Comparison of ENCODE assay signal across 31 mouse cellular contexts in the genomic region with DNA sequence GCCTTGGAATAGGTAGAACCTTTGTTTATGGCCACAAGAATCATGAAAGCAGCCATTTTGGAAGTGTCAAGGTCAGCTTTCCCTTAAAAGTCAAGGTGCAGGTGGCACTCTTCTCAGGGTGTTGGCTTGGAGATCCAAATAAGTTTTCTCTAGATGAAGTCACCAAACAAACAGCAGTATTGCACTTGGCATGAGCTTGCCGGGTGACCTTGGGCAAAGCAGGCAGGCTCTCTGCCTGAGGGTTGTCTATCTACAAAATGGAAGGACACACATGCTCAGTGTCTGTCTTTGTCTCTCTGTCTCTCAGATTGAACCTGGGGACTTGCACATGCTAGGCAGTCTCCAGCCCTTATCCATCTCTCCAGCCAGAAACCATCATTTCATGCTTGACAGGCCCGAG. TPM values are rescaled to one million over a fixed set of nuclear protein-coding genes. Genes with fewer than 3 reads are reported as not detected.
"Had no signal": no experiment of that assay in that cellular context is flagged by ENCODE, and none has a peak within 500 bp of the region (broad histone marks: within the 10 kb centered on the region; RNA-seq: fewer than 3 reads in every experiment).

No protein-coding gene starts in this region.

- H3K4me2 ChIP-seq: limb, embryonic 12.5 days; limb, embryonic 15.5 days; liver, embryonic 13.5 days; midbrain, embryonic 13.5 days; neural tube, embryonic 13.5 days had no signal

- H3K36me3 ChIP-seq: limb, embryonic 12.5 days; limb, embryonic 15.5 days; liver, embryonic 13.5 days; midbrain, embryonic 13.5 days; neural tube, embryonic 13.5 days had no signal

- H3K27me3 ChIP-seq: limb, embryonic 12.5 days; limb, embryonic 15.5 days; liver, embryonic 13.5 days; midbrain, embryonic 13.5 days; neural tube, embryonic 13.5 days had no signal

- ATAC-seq: midbrain, embryonic 13.5 days; midbrain, embryonic 16.5 days had no signal

- DNase-seq: kidney, adult 11 months; kidney, adult 8-10 months; kidney, postnatal 14 days; kidney, postnatal 4 days; left cerebral cortex, postnatal 4 days; liver, embryonic 13.5 days; lung, adult 2 months; lung, postnatal 14 days; right cerebral cortex, adult 18-20 months; right cerebral cortex, postnatal 14 days; right cerebral cortex, postnatal 4 days; thymus, adult 2 months; thymus, postnatal 14 days had no signal

- H3K4me3 ChIP-seq: limb, embryonic 12.5 days; limb, embryonic 15.5 days; liver, embryonic 13.5 days; midbrain, embryonic 13.5 days; myocyte; neural tube, embryonic 13.5 days had no signal

- H3K9me3 ChIP-seq: limb, embryonic 12.5 days; limb, embryonic 15.5 days; liver, embryonic 13.5 days; midbrain, embryonic 13.5 days; neural tube, embryonic 13.5 days had no signal

- H3K9ac ChIP-seq: limb, embryonic 12.5 days; limb, embryonic 15.5 days; liver, embryonic 13.5 days; midbrain, embryonic 13.5 days; neural tube, embryonic 13.5 days had no signal

- H3K4me1 ChIP-seq: limb, embryonic 12.5 days; limb, embryonic 15.5 days; midbrain, embryonic 13.5 days; neural tube, embryonic 13.5 days had no signal

- H3K27ac ChIP-seq: limb, embryonic 12.5 days; limb, embryonic 15.5 days; liver, embryonic 13.5 days; macrophage; midbrain, embryonic 13.5 days; neural tube, embryonic 13.5 days had no signal

RNA-seq across cellular contexts. Expression of gene Cela2a, which starts 1.4 kb away (rescaled TPM):
- total RNA-seq: layer of hippocampus, adult 18-20 months; layer of hippocampus, postnatal 14 days; left cerebral cortex, adult 8-10 months; left cerebral cortex, postnatal 14 days; left cerebral cortex, postnatal 4 days; megakaryocyte, adult 5-6 weeks; monocyte, adult 5-6 weeks; neutrophil, adult 5-6 weeks had no signal
- polyA plus RNA-seq: kidney, embryonic 16.5 days; limb, embryonic 12.5 days; limb, embryonic 15.5 days; lung, embryonic 16.5 days; macrophage; midbrain, embryonic 13.5 days; myocyte; neural tube, embryonic 13.5 days; stomach, embryonic 14.5 days had no signal

RNA-seq across cellular contexts. Expression of gene Ctrc, which starts 18.8 kb away (rescaled TPM):
- total RNA-seq: layer of hippocampus, adult 18-20 months; layer of hippocampus, postnatal 14 days; left cerebral cortex, adult 8-10 months; left cerebral cortex, postnatal 14 days; left cerebral cortex, postnatal 4 days; megakaryocyte, adult 5-6 weeks; monocyte, adult 5-6 weeks; neutrophil, adult 5-6 weeks had no signal
- polyA plus RNA-seq: kidney, embryonic 16.5 days; limb, embryonic 12.5 days; limb, embryonic 15.5 days; liver, embryonic 13.5 days; liver, embryonic 16.5 days; lung, adult 2 months; lung, embryonic 16.5 days; macrophage; midbrain, embryonic 13.5 days; midbrain, embryonic 16.5 days; myocyte; neural tube, embryonic 13.5 days; stomach, embryonic 14.5 days had no signal
